Mouse (Mus musculus) limb, embryonic 14.5 days (tissue): ENCODE data around the gene Prdx1. TPM values are rescaled to one million over a fixed set of nuclear protein-coding genes. Genes with fewer than 3 reads are reported as not detected.

Experiments
- ATAC-seq: fragments of 200-750 bp; cut with Nextera tagmentation; 2 replicates; pipeline ENCODE4 v1.8.0; 2017; ENCODE audit warnings: low read depth, moderate number of reproducible peaks, moderate TSS enrichment; ENCODE audit not compliant: low FRiP score
- DNase-seq: peaks from one replicate; pipeline ENCODE4 v3.0.0-alpha.2; 2015; ENCODE audit warnings: low spot score
- H3K27ac ChIP-seq: fragments of 300-500 bp; sonication (generic); replicated peaks from 2 replicates; pipeline ENCODE4 v1.5.1; 2014; ENCODE audit warnings: low read depth, mild to moderate bottlenecking, low read length, moderate library complexity, mixed read lengths
- H3K27me3 ChIP-seq: fragments of 300-500 bp; sonication (generic); 2 replicates; pipeline ENCODE4 v1.6.1; 2014; ENCODE audit warnings: low read length, mixed read lengths; ENCODE audit not compliant: control insufficient read depth, insufficient read depth
- H3K36me3 ChIP-seq: fragments of 300-500 bp; sonication (generic); 2 replicates; pipeline ENCODE4 v1.6.1; 2014; ENCODE audit warnings: mild to moderate bottlenecking, low read length, moderate library complexity, mixed read lengths; ENCODE audit not compliant: control insufficient read depth, insufficient read depth
- H3K4me1 ChIP-seq: fragments of 300-500 bp; sonication (generic); 2 replicates; pipeline ENCODE4 v1.6.1; 2014; ENCODE audit warnings: antibody characterized with exemption, low read length, mixed read lengths; ENCODE audit not compliant: control insufficient read depth, insufficient read depth
- H3K4me2 ChIP-seq: fragments of 300-500 bp; sonication (generic); replicated peaks from 2 replicates; pipeline ENCODE4 v1.6.1; 2014; ENCODE audit warnings: low read depth, mild to moderate bottlenecking, low read length, moderate library complexity; ENCODE audit not compliant: severe bottlenecking
- H3K4me3 ChIP-seq: fragments of 300-500 bp; sonication (generic); replicated peaks from 2 replicates; pipeline ENCODE4 v1.5.1; 2014; ENCODE audit warnings: low read length
- H3K9ac ChIP-seq: fragments of 300-500 bp; sonication (generic); 2 replicates; pipeline ENCODE4 v1.6.1; 2014; ENCODE audit warnings: mild to moderate bottlenecking, low read depth, low read length, moderate library complexity; ENCODE audit not compliant: severe bottlenecking
- H3K9me3 ChIP-seq: fragments of 300-500 bp; sonication (generic); 2 replicates; pipeline ENCODE4 v1.6.1; 2016; ENCODE audit warnings: low read length; ENCODE audit not compliant: control insufficient read depth
- POLR2A ChIP-seq: fragments of 200-500 bp; IDR thresholded peaks from 2 replicates; pipeline ENCODE4 v1.8.0; 2012; ENCODE audit warnings: inconsistent platforms, mild to moderate bottlenecking, moderate library complexity, borderline replicate concordance; ENCODE audit not compliant: insufficient read depth, insufficient read length; ENCODE audit errors: extremely low read depth
- WGBS: fragments of 180-500 bp; shearing (Covaris S2); extraction: QIAGEN DNeasy Blood & Tissue Kit; methylation state at CpG from one replicate; pipeline ENCODE4 v1.1.7; 2014; 5-methylcytosine and 5-hydroxymethylcytosine counted together
- polyA plus RNA-seq, 2 experiments: library from polyadenylated mRNA; depleted of rRNA in 1 of 2; stranded (reverse) in 1 of 2; unstranded in 1 of 2; fragments of >200 nt; fragmentation: Nextera tagmentation in 1 of 2; extraction: Ambion mirVana in 1 of 2; gene quantifications; 2 replicates each; pipeline versions ENCODE4 v1.2.1 to v1.2.3; 2012 to 2014

Gene Prdx1
- polyA plus RNA-seq, 2 experiments = 418 to 1,088 TPM

GRCm38 (mm10) chr4:116738972-116739751 is 53.8 kb downstream of the Prdx1 start:
- no peak overlapping the region for H3K27ac ChIP-seq
- H3K4me1 ChIP-seq = no peaks in the 10 kb centered on the region
- no peak for TF ChIP-seq POLR2A
- no peaks in the 10 kb centered on the region for H3K36me3 ChIP-seq
- ATAC-seq (no peak), DNase-seq (no peak)
- H3K27me3 ChIP-seq = no peaks in the 10 kb centered on the region
- no peak overlapping the region for H3K4me2 ChIP-seq
- no peaks in the 10 kb centered on the region for H3K9me3 ChIP-seq
- H3K9ac ChIP-seq = no peak overlapping the region
- 74% methylated on average over 9 of the region's 9 CpGs for WGBS
- H3K4me3 ChIP-seq = no peak overlapping the region

DNA sequence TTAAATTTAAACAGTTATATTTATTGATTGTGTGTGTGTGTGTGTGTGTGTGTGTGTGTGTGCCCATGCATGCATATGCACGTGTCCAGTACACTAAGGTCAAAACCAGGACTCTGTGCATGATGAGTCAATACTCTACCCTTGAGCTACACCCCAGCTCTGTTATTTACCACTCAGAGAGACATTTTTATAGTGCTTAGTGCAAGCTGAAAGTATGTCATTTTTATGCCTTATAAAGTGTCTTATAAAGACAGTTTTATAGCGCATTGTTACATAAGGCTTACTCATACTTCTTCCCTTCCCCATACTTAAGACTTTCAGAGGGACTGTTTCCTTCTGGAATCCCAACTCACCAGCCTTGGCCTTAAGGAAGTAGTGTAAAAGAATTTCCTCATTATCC is 64.4 kb downstream of the Prdx1 start:
- no peak for ATAC-seq
- no peak for DNase-seq
- Histone ChIP-seq H3K9me3 (no peaks in the 10 kb centered on the region), H3K9ac (no peak overlapping the region), H3K27ac (no peak overlapping the region), H3K27me3 (no peaks in the 10 kb centered on the region), H3K4me3 (no peak overlapping the region), H3K4me2 (no peak overlapping the region), H3K36me3 (no peaks in the 10 kb centered on the region), H3K4me1 (no peaks in the 10 kb centered on the region)
- TF ChIP-seq POLR2A = no peak
- 87% methylated on average over 2 of the region's 2 CpGs for WGBS

Other genes starting within 250 kb of the Prdx1 start
- gene Mast2, start 221.4 kb upstream of the Prdx1 start, polyA plus RNA-seq (2012; rRNA removed) = 54.7 and 83.6 TPM in 2 replicates
- gene Mast2, start 221.4 kb upstream of the Prdx1 start, polyA plus RNA-seq (2014; fragmentation: Nextera tagmentation; extraction: Ambion mirVana) = 24.1 and 31.2 TPM in 2 replicates
- 5.6 and 6.1 TPM in 2 replicates for gene Ipp, start 178.0 kb upstream of the Prdx1 start, polyA plus RNA-seq (2012; rRNA removed)
- gene Ipp, start 178.0 kb upstream of the Prdx1 start, polyA plus RNA-seq (2014; fragmentation: Nextera tagmentation; extraction: Ambion mirVana) = 3.1 and 3.9 TPM in 2 replicates
- gene Tmem69, start 129.6 kb upstream of the Prdx1 start, polyA plus RNA-seq (2012; rRNA removed) = 10.2 and 12.6 TPM in 2 replicates
- 20.6 and 21.9 TPM in 2 replicates for gene Tmem69, start 129.6 kb upstream of the Prdx1 start, polyA plus RNA-seq (2014; fragmentation: Nextera tagmentation; extraction: Ambion mirVana)
- 45.4 and 60.0 TPM in 2 replicates for gene Gpbp1l1, start 127.9 kb upstream of the Prdx1 start, polyA plus RNA-seq (2012; rRNA removed)
- gene Gpbp1l1, start 127.9 kb upstream of the Prdx1 start, polyA plus RNA-seq (2014; fragmentation: Nextera tagmentation; extraction: Ambion mirVana) = 38.0 and 42.0 TPM in 2 replicates
- 4.9 and 5.3 TPM in 2 replicates for gene Ccdc17, start 88.9 kb upstream of the Prdx1 start, polyA plus RNA-seq (2012; rRNA removed)
- gene Ccdc17, start 88.9 kb upstream of the Prdx1 start, polyA plus RNA-seq (2014; fragmentation: Nextera tagmentation; extraction: Ambion mirVana) = 3.9 and 4.1 TPM in 2 replicates
- 95.9 and 153 TPM in 2 replicates for gene Nasp, start 57.6 kb upstream of the Prdx1 start, polyA plus RNA-seq (2012; rRNA removed)
- gene Nasp, start 57.6 kb upstream of the Prdx1 start, polyA plus RNA-seq (2014; fragmentation: Nextera tagmentation; extraction: Ambion mirVana) = 132 and 140 TPM in 2 replicates
- 676 and 711 TPM in 2 replicates for gene Akr1a1, start 33.9 kb upstream of the Prdx1 start, polyA plus RNA-seq (2012; rRNA removed)
- gene Akr1a1, start 33.9 kb upstream of the Prdx1 start, polyA plus RNA-seq (2014; fragmentation: Nextera tagmentation; extraction: Ambion mirVana) = 826 and 834 TPM in 2 replicates
- gene Mmachc, start 22.9 kb downstream of the Prdx1 start, polyA plus RNA-seq (2012; rRNA removed) = 18.1 and 18.4 TPM in 2 replicates
- 7.6 and 9.0 TPM in 2 replicates for gene Mmachc, start 22.9 kb downstream of the Prdx1 start, polyA plus RNA-seq (2014; fragmentation: Nextera tagmentation; extraction: Ambion mirVana)
- 53.7 and 70.4 TPM in 2 replicates for gene Ccdc163, start 23.0 kb downstream of the Prdx1 start, polyA plus RNA-seq (2012; rRNA removed)
- gene Ccdc163, start 23.0 kb downstream of the Prdx1 start, polyA plus RNA-seq (2014; fragmentation: Nextera tagmentation; extraction: Ambion mirVana) = 21.2 and 24.3 TPM in 2 replicates
- gene Tesk2, start 35.4 kb downstream of the Prdx1 start, polyA plus RNA-seq (2012; rRNA removed) = 7.3 and 8.5 TPM in 2 replicates
- 9.2 and 10.3 TPM in 2 replicates for gene Tesk2, start 35.4 kb downstream of the Prdx1 start, polyA plus RNA-seq (2014; fragmentation: Nextera tagmentation; extraction: Ambion mirVana)
- 44.1 and 44.6 TPM in 2 replicates for gene Toe1, start 122.1 kb downstream of the Prdx1 start, polyA plus RNA-seq (2012; rRNA removed)
- 35.9 TPM in 2 replicates for gene Toe1, start 122.1 kb downstream of the Prdx1 start, polyA plus RNA-seq (2014; fragmentation: Nextera tagmentation; extraction: Ambion mirVana)
- 26.8 and 28.2 TPM in 2 replicates for gene Mutyh, start 122.2 kb downstream of the Prdx1 start, polyA plus RNA-seq (2012; rRNA removed)
- 10.2 and 11.0 TPM in 2 replicates for gene Mutyh, start 122.2 kb downstream of the Prdx1 start, polyA plus RNA-seq (2014; fragmentation: Nextera tagmentation; extraction: Ambion mirVana)
- gene Hpdl, start 136.2 kb downstream of the Prdx1 start, polyA plus RNA-seq (2012; rRNA removed) = 0.57 and 0.79 TPM in 2 replicates
- gene Hpdl, start 136.2 kb downstream of the Prdx1 start, polyA plus RNA-seq (2014; fragmentation: Nextera tagmentation; extraction: Ambion mirVana) = 0.39 and 1.1 TPM in 2 replicates
- gene Zswim5, start 191.8 kb downstream of the Prdx1 start, polyA plus RNA-seq (2012; rRNA removed) = 1.0 and 1.2 TPM in 2 replicates
- gene Zswim5, start 191.8 kb downstream of the Prdx1 start, polyA plus RNA-seq (2014; fragmentation: Nextera tagmentation; extraction: Ambion mirVana) = 0.23 and 0.58 TPM in 2 replicates